Mouse (Mus musculus) WW6 (cell line): Measurements from ENCODE around the gene Tnpo1.
"Not testable (repeated sequence)": the region's sequence is repeated elsewhere in the genome, so short reads cannot be mapped to it uniquely, and the experiment has no call there.

Source experiments
- DNase-seq: peaks from one replicate; pipeline ENCODE4 v3.0.0-alpha.2; 2013; ENCODE audit warnings: low read depth, low spot score

Tnpo1 gene

GRCm38 (mm10) chr13:98819094-98819493, 107.1 kb downstream of the Tnpo1 start:
- no peak for DNase-seq

- no peak for DNase-seq
Measured at GRCm38 (mm10) chr13:98818205-98818604, 108.0 kb downstream of the Tnpo1 start.

- DNase-seq: no peak
Measured at GRCm38 (mm10) chr13:98817766-98818165, 108.4 kb downstream of the Tnpo1 start.

- DNase-seq: not testable (repeated sequence)
Measured at GRCm38 (mm10) chr13:98816981-98817660, 109.1 kb downstream of the Tnpo1 start.

GRCm38 (mm10) chr13:98816571-98816970, 109.6 kb downstream of the Tnpo1 start:
- no peak for DNase-seq

- peak; percentile 94 for DNase-seq
Measured at GRCm38 (mm10) chr13:98815147-98815785, 110.9 kb downstream of the Tnpo1 start, which contains the start of gene Fcho2. Gene Fcho2 (minus strand): TSS chr13:98815449.

- DNase-seq: no peak
Measured at GRCm38 (mm10) chr13:98814275-98815040, 111.7 kb downstream of the Tnpo1 start.

GRCm38 (mm10) chr13:98813596-98814274, 112.4 kb downstream of the Tnpo1 start:
- no peak for DNase-seq

- no peak for DNase-seq
Measured at GRCm38 (mm10) chr13:98813167-98813566, 113.0 kb downstream of the Tnpo1 start.

GRCm38 (mm10) chr13:98812285-98812684, 113.9 kb downstream of the Tnpo1 start:
- no peak for DNase-seq

GRCm38 (mm10) chr13:98810143-98810542, 116.0 kb downstream of the Tnpo1 start:
- DNase-seq: no peak

GRCm38 (mm10) chr13:98809087-98809486, 117.1 kb downstream of the Tnpo1 start:
- no peak for DNase-seq

- DNase-seq: no peak
Measured at GRCm38 (mm10) chr13:98804480-98804879, 121.7 kb downstream of the Tnpo1 start.

GRCm38 (mm10) chr13:98803699-98804098, 122.5 kb downstream of the Tnpo1 start:
- DNase-seq: no peak

- no peak for DNase-seq
Measured at GRCm38 (mm10) chr13:98802957-98803356, 123.2 kb downstream of the Tnpo1 start.

GRCm38 (mm10) chr13:98795511-98795910, 130.7 kb downstream of the Tnpo1 start:
- no peak for DNase-seq

- DNase-seq: no peak
Measured at GRCm38 (mm10) chr13:98792864-98793263, 133.3 kb downstream of the Tnpo1 start.

- DNase-seq: no peak
Measured at GRCm38 (mm10) chr13:98791693-98792092, 134.5 kb downstream of the Tnpo1 start.
